Mouse (Mus musculus) embryonic facial prominence, embryonic 15.5 days (tissue): ENCODE measurements around the gene Nr1d2. TPM values are rescaled to one million over a fixed set of nuclear protein-coding genes. Genes with fewer than 3 reads are reported as not detected.

ENCODE experiments used
- ATAC-seq: fragments of 200-750 bp; cut with Nextera tagmentation; 2 replicates; pipeline ENCODE4 v1.8.0; 2017; ENCODE audit warnings: low read depth, moderate TSS enrichment; ENCODE audit not compliant: insufficient number of reproducible peaks, low FRiP score, low TSS enrichment
- H3K27ac ChIP-seq: fragments of 300-500 bp; sonication (generic); replicated peaks from 2 replicates; pipeline ENCODE4 v1.5.1; 2015; ENCODE audit warnings: mild to moderate bottlenecking, inconsistent platforms
- H3K27me3 ChIP-seq: fragments of 300-500 bp; sonication (generic); 2 replicates; pipeline ENCODE4 v1.6.1; 2015; ENCODE audit warnings: inconsistent platforms
- H3K36me3 ChIP-seq: fragments of 300-500 bp; sonication (generic); 2 replicates; pipeline ENCODE4 v1.6.1; 2015; ENCODE audit warnings: mild to moderate bottlenecking, inconsistent platforms
- H3K4me1 ChIP-seq: fragments of 300-500 bp; sonication (generic); 2 replicates; pipeline ENCODE4 v1.6.1; 2015; ENCODE audit warnings: inconsistent platforms
- H3K4me2 ChIP-seq: fragments of 300-500 bp; sonication (generic); replicated peaks from 2 replicates; pipeline ENCODE4 v1.6.1; 2015; ENCODE audit warnings: mild to moderate bottlenecking, inconsistent platforms
- H3K4me3 ChIP-seq: fragments of 300-500 bp; sonication (generic); replicated peaks from 2 replicates; pipeline ENCODE4 v1.5.1; 2015; ENCODE audit warnings: mild to moderate bottlenecking, inconsistent platforms
- H3K9ac ChIP-seq: fragments of 300-500 bp; sonication (generic); 2 replicates; pipeline ENCODE4 v1.6.1; 2015; ENCODE audit warnings: inconsistent platforms
- H3K9me3 ChIP-seq: fragments of 300-500 bp; sonication (generic); replicated peaks from 2 replicates; pipeline ENCODE4 v1.6.1; 2016; ENCODE audit warnings: inconsistent platforms
- microRNA-seq: library from miRNA; unstranded; fragments of <30 nt; microRNA quantifications from one replicate; pipeline ENCODE4, GENCODE M21; 2016; ENCODE audit warnings: borderline number of aligned reads
- polyA plus RNA-seq: library from polyadenylated mRNA; unstranded; fragments of >200 nt; fragmentation: Nextera tagmentation; extraction: Ambion mirVana; gene quantifications from 2 replicates; pipeline ENCODE4 v1.2.1, GENCODE M21; 2015

The Nr1d2 gene
- polyA plus RNA-seq, 1 experiment from 2014 or later, result 7.1 TPM

DNA sequence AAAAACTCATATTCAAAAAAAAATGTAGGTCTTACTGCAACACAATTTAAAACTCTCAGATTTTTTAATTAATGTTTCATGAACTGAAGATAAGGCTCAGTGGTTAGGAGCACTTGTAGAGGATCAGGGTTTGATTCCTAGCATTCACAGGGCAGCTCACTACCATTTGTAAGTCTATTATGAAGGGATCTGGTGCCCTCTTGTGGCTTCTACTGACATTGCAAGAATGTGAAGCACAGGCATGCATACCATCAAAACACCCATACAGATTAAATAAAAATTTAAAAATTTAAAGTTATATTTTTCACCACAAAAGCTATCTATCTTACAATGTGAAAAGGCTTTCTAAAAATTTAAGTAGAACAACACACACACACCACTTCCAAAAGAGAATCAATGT lies 71.9 kb downstream of the Nr1d2 start:
- no peaks in the 10 kb centered on the region for H3K36me3 ChIP-seq
- H3K4me3 ChIP-seq, result no peak overlapping the region
- no peaks in the 10 kb centered on the region for H3K4me1 ChIP-seq
- no peak overlapping the region for H3K9ac ChIP-seq
- no peak for ATAC-seq
- no peak overlapping the region for H3K4me2 ChIP-seq
- no peaks in the 10 kb centered on the region for H3K27me3 ChIP-seq
- H3K27ac ChIP-seq, result no peak overlapping the region
- no peaks in the 10 kb centered on the region for H3K9me3 ChIP-seq

Small RNA genes lying within 50 kb of the gene (microRNA-seq; reads per million reads assigned to microRNA genes)
- not detected for gene Gm44469

Other genes with a start within 250 kb of the Nr1d2 start
- gene Nkiras1, start 32.0 kb upstream of the Nr1d2 start, polyA plus RNA-seq, result 20.9 and 21.3 TPM in 2 replicates
- 390 and 399 TPM in 2 replicates for gene Rpl15, start 32.3 kb upstream of the Nr1d2 start, polyA plus RNA-seq
- gene Ube2e1, start 92.7 kb upstream of the Nr1d2 start, polyA plus RNA-seq, result 140 and 148 TPM in 2 replicates